Mouse (Mus musculus) ES-E14 (cell line): ENCODE data around the gene Adcy9. TPM values are rescaled to one million over a fixed set of nuclear protein-coding genes. Genes with fewer than 3 reads are reported as not detected.

ENCODE experiments used
- DNase-seq: peaks from one replicate; pipeline ENCODE4 v3.0.0-alpha.2; 2013; ENCODE audit warnings: low read depth, low spot score
- H3K27ac ChIP-seq: 2 replicates; pipeline ENCODE4 v1.5.1; 2012; ENCODE audit warnings: low read depth, mild to moderate bottlenecking, low read length, moderate library complexity, mixed read lengths; ENCODE audit not compliant: poor library complexity, insufficient read depth, severe bottlenecking
- H3K36me3 ChIP-seq: 2 replicates; pipeline ENCODE4 v1.6.1; 2012; ENCODE audit warnings: mild to moderate bottlenecking, low read length, moderate library complexity, mixed read lengths; ENCODE audit not compliant: control insufficient read depth, poor library complexity, insufficient read depth, severe bottlenecking
- H3K4me1 ChIP-seq, 2 experiments: fragments of 150-350 bp in 1 of 2; sonication (generic) in 1 of 2; 2 replicates each; pipeline ENCODE4 v1.6.1; 2012; ENCODE audit warnings: low read length in 2 of 2, mild to moderate bottlenecking in 1 of 2, mixed read lengths in 1 of 2; ENCODE audit not compliant: control insufficient read depth in 2 of 2, insufficient read depth in 2 of 2, poor library complexity in 1 of 2
- H3K4me3 ChIP-seq, 2 experiments: fragments of 150-350 bp in 1 of 2; sonication (generic) in 1 of 2; 2 replicates each; pipeline ENCODE4 v1.5.1; 2012; ENCODE audit warnings: low read length in 2 of 2, low read depth in 1 of 2, mild to moderate bottlenecking in 1 of 2, mixed read lengths in 1 of 2; ENCODE audit not compliant: insufficient read depth in 1 of 2, poor library complexity in 1 of 2, severe bottlenecking in 1 of 2
- H3K9ac ChIP-seq: 2 replicates; pipeline ENCODE4 v1.6.1; 2012; ENCODE audit warnings: low read depth, mild to moderate bottlenecking, low read length, mixed read lengths; ENCODE audit not compliant: poor library complexity, insufficient read depth, severe bottlenecking
- H3K9me3 ChIP-seq: fragments of 150-350 bp; sonication (generic); 2 replicates; pipeline ENCODE4 v1.6.1; 2012; ENCODE audit warnings: low read depth, mild to moderate bottlenecking, low read length; ENCODE audit not compliant: control insufficient read depth, insufficient read depth
- CHD2 ChIP-seq: IDR thresholded peaks from 2 replicates; pipeline ENCODE4 v1.6.1; 2014; ENCODE audit warnings: mild to moderate bottlenecking, low read depth, low read length, inconsistent platforms
- HCFC1 ChIP-seq: IDR thresholded peaks from 2 replicates; pipeline ENCODE4 v1.6.1; 2012; ENCODE audit warnings: low read length, inconsistent platforms, borderline replicate concordance; ENCODE audit not compliant: insufficient read depth
- MAFK ChIP-seq: IDR thresholded peaks from 2 replicates; pipeline ENCODE4 v1.6.1; 2014; ENCODE audit warnings: mild to moderate bottlenecking, low read depth, low read length, inconsistent platforms; ENCODE audit not compliant: insufficient read depth
- ZC3H11A ChIP-seq: IDR thresholded peaks from 2 replicates; pipeline ENCODE4 v1.6.1; 2012; ENCODE audit warnings: low read depth, mild to moderate bottlenecking, inconsistent platforms, low read length, borderline replicate concordance
- ZNF384 ChIP-seq: IDR thresholded peaks from 2 replicates; pipeline ENCODE4 v1.6.1; 2012; ENCODE audit warnings: low read depth, low read length, inconsistent platforms
- in situ Hi-C, 2 experiments: fragments of 600-800 bp; cut with MboI; formaldehyde crosslinking; loops; one replicate each; pipeline ENCODE4 v1.15.1; 2025; ENCODE audit warnings: low sequenced_read_pairs in 2 of 2, inconsistent platforms in 1 of 2; ENCODE audit not compliant: unreplicated experiment in 2 of 2
- total RNA-seq: library from RNA; depleted of rRNA; stranded (reverse); fragments of 300-350 nt; gene quantifications from 2 replicates; pipeline ENCODE4 v1.2.3, GENCODE M21; 2012

Adcy9 gene
- total RNA-seq, 1 experiment: 5.2 TPM

GRCm38 (mm10) chr16:4374780-4375380, 45.4 kb downstream of the Adcy9 start:
- in situ Hi-C loops: no loop called here
- TF ChIP-seq MAFK (no peak), ZC3H11A (no peak), CHD2 (no peak), ZNF384 (no peak), HCFC1 (no peak)
- Histone ChIP-seq H3K9me3 (no peaks in the 10 kb centered on the region), H3K4me1 (no peaks in the 10 kb centered on the region), H3K36me3 (no peaks in the 10 kb centered on the region), H3K9ac (no peak overlapping the region), H3K4me3 (no peak overlapping the region), H3K27ac (no peak overlapping the region)
- no peak for DNase-seq

DNA sequence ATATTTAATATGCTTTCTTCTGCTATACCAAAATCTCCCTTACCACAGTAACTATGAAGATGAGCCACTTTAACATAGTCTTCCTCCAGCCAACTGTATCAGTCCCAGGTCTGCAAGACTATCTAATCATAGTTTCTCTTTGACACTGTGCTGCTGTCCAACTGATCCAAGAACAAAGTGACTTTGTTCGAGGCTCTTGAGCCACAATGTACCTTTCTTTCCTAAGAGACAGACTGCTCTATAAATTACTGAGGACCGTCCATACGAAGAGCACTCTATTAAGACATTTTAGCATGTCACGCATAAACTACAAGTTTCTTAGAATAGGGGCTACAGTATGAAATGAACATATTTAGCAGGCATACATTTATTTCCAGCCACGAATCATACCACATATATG, 46.0 kb downstream of the Adcy9 start:
- no peaks in the 10 kb centered on the region for H3K9me3 ChIP-seq
- no peak overlapping the region for H3K4me3 ChIP-seq
- H3K36me3 ChIP-seq: no peaks in the 10 kb centered on the region
- H3K9ac ChIP-seq: no peak overlapping the region
- TF ChIP-seq HCFC1 (no peak), CHD2 (no peak), MAFK (no peak), ZC3H11A (no peak), ZNF384 (no peak)
- in situ Hi-C loops: no loop called here
- no peaks in the 10 kb centered on the region for H3K4me1 ChIP-seq
- DNase-seq: no peak
- no peak overlapping the region for H3K27ac ChIP-seq

DNA sequence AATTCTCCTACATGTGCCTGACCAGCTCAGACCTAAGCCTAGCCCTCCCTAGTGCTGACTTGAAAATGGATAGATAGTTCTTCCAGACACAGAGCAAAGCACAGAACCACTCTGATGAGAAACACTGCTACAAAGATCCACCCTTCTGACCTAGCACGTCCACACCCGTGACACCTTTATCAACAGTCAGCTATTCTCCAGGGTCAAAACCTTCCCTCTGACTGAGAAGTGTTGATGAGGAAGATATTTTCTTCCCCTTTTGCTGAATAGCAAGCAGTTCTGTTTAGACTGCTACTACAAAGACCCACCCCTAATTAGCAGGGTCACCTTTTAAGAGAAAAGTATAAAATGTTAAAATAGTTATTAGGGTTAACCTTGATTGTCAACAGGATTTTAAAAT, 49.3 kb downstream of the Adcy9 start:
- TF ChIP-seq ZNF384: no peak
- no peak for TF ChIP-seq CHD2
- TF ChIP-seq ZC3H11A: no peak
- TF ChIP-seq HCFC1: no peak
- no peak for TF ChIP-seq MAFK
- no peak for DNase-seq
- Histone ChIP-seq H3K4me3 (no peak overlapping the region), H3K4me1 (no peaks in the 10 kb centered on the region), H3K9me3 (no peaks in the 10 kb centered on the region), H3K27ac (no peak overlapping the region), H3K9ac (no peak overlapping the region), H3K36me3 (no peaks in the 10 kb centered on the region)
- in situ Hi-C loops: no loop called here

- no peaks in the 10 kb centered on the region for H3K4me1 ChIP-seq
- H3K9ac ChIP-seq: no peak overlapping the region
- H3K36me3 ChIP-seq: no peaks in the 10 kb centered on the region
- H3K4me3 ChIP-seq: no peak overlapping the region
- no peaks in the 10 kb centered on the region for H3K9me3 ChIP-seq
- in situ Hi-C loops: no loop called here
- H3K27ac ChIP-seq: no peak overlapping the region
- no peak for DNase-seq
- no peak for TF ChIP-seq HCFC1
- TF ChIP-seq ZC3H11A: no peak
Measured at GRCm38 (mm10) chr16:4370141-4370541, 50.2 kb downstream of the Adcy9 start.

- Histone ChIP-seq H3K4me3 (no peak overlapping the region), H3K9me3 (no peaks in the 10 kb centered on the region), H3K4me1 (no peaks in the 10 kb centered on the region), H3K27ac (no peak overlapping the region), H3K36me3 (no peaks in the 10 kb centered on the region), H3K9ac (no peak overlapping the region)
- in situ Hi-C loops: no loop called here
- TF ChIP-seq MAFK (no peak), ZNF384 (no peak), ZC3H11A (no peak), CHD2 (no peak), HCFC1 (no peak)
- DNase-seq: no peak
Measured at GRCm38 (mm10) chr16:4367930-4368329, 52.4 kb downstream of the Adcy9 start.
